Mouse (Mus musculus): Measurements from ENCODE around the gene Krtap4-6.
"Not testable (repeated sequence)": the region's sequence is repeated elsewhere in the genome, so short reads cannot be mapped to it uniquely, and the experiment has no call there.

Gene Krtap4-6

DNA sequence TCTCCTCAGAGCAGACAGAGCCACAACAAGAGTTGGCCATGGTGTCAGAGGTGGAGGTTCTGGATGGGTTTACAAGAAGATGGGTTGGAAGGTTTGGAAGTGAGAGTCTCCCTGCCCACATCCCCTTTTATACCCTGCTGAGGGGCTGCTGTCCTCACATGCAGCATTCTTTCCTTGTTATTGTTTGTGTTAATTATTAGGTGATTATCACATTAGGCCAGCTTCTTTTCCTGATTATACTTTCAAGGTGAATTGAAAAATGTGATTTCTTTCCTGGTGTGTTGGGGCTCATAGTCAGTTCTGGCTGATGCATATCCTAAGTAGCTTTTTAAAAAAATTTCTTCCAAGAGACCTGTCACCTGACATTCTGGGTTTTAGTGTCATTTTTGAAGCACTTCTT, at the start of gene Krtap4-6:
Krtap4-6 (minus strand) TSS at position 101 of the 400 bp plus-strand sequence.
- in situ Hi-C loops (cut with MboI, MseI) = no loop called here

DNA sequence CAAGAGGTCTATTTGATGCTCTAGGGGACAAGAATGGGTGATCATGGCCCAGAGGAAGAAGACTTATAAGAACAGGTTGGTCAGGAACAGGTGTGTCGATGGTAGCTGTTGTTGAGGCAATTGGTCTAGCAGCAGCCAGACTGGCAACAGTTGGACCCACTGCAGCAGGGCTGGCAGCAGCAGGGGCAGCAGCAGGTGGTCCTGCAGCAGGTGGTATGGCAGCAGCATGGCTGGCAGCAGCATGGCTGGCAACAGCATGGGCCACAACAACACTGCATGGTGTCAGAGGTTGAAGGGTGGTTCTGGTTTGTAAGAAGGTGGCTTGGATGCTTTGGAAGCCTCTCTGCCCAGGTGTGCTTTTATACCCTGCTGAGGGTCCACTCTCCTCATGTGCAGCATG, 24.7 kb upstream of the Krtap4-6 start, which contains the start of gene Gm14190:
Gm14190 (minus strand) TSS at position 278 of the 400 bp plus-strand sequence.
- in situ Hi-C loops (cut with MboI, MseI) = no loop called here

- in situ Hi-C loops (cut with MboI, MseI) = not testable (repeated sequence)
Measured at GRCm38 (mm10) chr11:99685235-99685634, 19.5 kb upstream of the Krtap4-6 start.

DNA sequence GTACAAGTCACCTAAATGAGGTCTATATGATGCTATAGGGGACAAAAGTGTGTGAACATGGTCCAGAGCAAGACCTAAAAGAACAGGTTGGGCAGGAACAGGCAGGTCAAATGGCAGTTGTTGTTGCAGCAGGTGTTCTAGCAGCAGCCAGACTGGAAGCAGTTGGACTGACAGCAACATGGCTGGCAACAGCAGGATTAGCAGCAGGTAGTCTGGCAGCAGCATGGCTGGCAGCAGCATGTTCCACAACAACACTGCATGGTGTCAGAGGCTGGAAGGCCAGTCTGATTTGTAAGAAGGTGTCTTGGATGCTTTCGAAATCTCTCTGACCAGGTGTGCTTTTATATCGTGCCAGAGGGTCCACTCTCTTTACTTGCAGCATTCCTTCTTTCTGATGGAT, 17.7 kb upstream of the Krtap4-6 start:
- in situ Hi-C loops (cut with MboI, MseI) = no loop called here

DNA sequence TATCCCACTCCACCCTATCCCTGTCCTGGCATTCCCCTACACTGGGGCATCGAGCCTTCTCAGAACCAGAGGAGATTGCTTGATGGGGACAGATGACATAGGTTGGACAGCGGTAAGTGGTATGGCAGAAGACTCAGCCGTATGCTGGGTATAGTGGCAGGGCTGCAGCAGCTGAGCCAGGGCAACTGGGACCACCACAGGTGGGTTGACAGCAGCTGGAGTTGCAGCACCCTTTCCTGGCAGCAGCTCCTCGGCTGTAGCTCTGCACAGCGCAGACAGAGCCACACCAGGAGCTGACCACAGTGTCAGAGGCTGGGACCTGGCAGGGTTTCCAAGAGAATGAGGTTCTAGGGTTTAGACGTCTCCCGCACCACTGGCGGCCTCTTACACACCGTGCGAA, 3.0 kb downstream of the Krtap4-6 start:
- in situ Hi-C loops (cut with MboI, MseI) = no loop called here

GRCm38 (mm10) chr11:99659256-99659655, 6.5 kb downstream of the Krtap4-6 start:
- in situ Hi-C loops (cut with MboI, MseI) = no loop called here

DNA sequence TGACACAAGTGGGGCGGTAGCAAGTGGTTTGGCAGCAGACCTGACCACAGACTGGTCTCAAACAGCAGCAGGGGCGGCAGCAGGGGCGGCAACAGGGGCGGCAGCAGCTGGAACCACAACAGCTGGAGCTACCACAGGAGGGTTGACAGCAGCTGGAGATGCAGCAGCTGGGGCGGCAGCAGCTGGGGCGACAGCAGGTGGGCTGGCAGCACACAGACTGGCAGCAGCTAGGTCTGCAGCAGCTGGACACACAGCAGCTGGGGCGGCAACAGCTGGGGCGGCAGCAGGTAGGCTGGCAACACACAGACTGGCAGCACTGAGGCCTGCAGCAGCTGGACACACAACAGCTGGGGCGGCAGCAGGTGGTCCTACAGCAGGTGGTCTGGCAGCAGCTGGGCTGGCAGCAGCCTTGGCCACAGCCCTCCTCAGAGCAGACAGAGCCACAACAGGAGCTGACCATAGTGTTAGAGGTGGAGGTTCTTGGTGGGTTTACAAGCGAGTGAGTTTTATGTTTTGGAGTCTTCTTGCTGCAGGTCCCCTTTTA, 7.2 kb downstream of the Krtap4-6 start, which contains the start of gene Gm11563:
Gm11563 (minus strand) TSS at position 494 of the 544 bp plus-strand sequence.
- in situ Hi-C loops (cut with MboI, MseI) = not testable (repeated sequence)

- in situ Hi-C loops (cut with MboI, MseI) = no loop called here
Measured at GRCm38 (mm10) chr11:99657051-99657450, 8.7 kb downstream of the Krtap4-6 start.

DNA sequence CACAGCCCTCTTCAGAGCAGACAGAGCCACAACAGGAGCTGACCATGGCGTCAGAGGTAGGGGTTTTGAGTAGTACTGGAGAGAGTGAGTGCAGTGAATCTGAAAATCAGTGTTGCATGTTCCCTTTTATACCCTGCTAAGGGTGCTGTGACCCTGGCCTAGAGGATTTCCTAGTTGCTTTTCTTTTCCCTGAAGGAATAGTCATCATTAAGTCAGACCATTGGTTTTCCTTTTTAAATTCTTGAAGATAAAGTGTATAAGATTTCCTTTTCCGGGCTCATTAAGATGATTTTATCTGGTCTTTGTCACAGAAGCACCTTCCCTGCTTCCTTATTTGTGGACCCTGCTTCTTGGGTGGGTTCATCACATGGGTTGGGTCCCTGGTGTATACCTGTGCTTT, 15.6 kb downstream of the Krtap4-6 start, which contains the start of gene Gm11555:
Gm11555 (minus strand) TSS at position 101 of the 400 bp plus-strand sequence.
- in situ Hi-C loops (cut with MboI, MseI) = no loop called here

DNA sequence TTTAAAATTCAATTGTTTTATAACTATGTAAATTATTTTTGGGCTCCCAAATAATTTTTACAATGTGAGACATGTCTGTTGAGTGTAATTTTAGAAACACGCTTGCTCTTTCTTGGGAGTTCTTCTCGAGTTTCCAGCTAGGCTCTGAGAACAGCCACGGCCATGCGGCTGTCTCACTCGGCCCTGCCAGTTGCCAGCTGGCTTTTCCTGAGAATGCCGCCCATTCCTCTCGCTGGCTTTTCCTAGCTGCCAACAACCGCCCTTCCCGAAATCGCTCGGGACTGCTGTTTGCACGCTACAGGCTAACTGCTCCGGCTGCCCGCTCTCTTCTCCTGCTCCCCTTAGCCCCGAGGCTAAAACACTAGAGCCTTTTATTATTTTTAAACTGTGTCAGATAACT, 19.3 kb downstream of the Krtap4-6 start:
- in situ Hi-C loops (cut with MboI, MseI) = no loop called here

DNA sequence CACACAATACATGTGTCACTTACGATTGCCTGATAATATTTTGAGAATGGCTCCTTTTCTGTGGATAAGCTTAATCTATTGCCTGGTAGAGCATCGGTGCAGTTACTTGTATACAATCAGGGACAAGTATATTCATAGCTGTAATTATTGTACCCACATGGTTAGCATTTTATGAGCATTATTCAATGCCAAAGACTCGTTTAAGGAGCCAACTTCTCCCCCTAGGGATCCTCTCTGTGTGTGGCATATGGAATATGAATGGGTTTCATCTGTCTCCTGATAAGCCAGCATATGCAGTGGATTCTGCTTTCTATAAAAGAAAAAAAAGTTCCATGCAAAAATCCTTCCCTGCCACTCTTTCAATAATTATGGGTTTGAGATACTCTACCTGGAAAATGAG, 21.4 kb downstream of the Krtap4-6 start:
- in situ Hi-C loops (cut with MboI, MseI) = no loop called here

- in situ Hi-C loops (cut with MboI, MseI) = not testable (repeated sequence)
Measured at GRCm38 (mm10) chr11:99643635-99644139, 22.1 kb downstream of the Krtap4-6 start, which contains the start of gene Krtap4-7. Krtap4-7 (minus strand) TSS chr11:99644089.

GRCm38 (mm10) chr11:99640926-99641325, 24.8 kb downstream of the Krtap4-6 start:
- in situ Hi-C loops (cut with MboI, MseI) = no loop called here

GRCm38 (mm10) chr11:99637086-99637485, 28.7 kb downstream of the Krtap4-6 start:
- in situ Hi-C loops (cut with MboI, MseI) = no loop called here

- in situ Hi-C loops (cut with MboI, MseI) = no loop called here
Measured at GRCm38 (mm10) chr11:99634653-99635134, 31.1 kb downstream of the Krtap4-6 start, which contains the start of gene Krtap4-2. Krtap4-2 (minus strand) TSS chr11:99635084.

DNA sequence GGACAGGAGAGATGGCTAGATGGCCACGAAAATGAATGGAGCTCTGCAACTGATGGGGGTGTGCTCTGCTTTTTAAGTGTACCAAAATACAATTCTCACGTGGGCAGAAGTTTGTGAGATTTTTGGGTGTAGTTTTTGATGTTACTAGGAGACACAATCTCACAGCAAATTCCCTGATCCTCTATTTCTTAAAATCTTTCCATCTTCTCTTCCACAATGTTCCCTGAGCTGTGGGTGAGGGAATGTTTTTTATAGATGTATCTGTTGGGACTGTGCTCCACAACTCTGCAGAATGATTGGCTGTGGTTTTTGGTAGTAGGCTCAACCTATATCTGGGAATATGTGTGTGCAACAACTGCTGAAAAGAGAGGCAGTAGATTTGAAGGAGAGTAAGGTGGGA, 32.5 kb downstream of the Krtap4-6 start:
- in situ Hi-C loops (cut with MboI, MseI) = no loop called here

- in situ Hi-C loops (cut with MboI, MseI) = no loop called here
Measured at GRCm38 (mm10) chr11:99630890-99631289, 34.9 kb downstream of the Krtap4-6 start.

DNA sequence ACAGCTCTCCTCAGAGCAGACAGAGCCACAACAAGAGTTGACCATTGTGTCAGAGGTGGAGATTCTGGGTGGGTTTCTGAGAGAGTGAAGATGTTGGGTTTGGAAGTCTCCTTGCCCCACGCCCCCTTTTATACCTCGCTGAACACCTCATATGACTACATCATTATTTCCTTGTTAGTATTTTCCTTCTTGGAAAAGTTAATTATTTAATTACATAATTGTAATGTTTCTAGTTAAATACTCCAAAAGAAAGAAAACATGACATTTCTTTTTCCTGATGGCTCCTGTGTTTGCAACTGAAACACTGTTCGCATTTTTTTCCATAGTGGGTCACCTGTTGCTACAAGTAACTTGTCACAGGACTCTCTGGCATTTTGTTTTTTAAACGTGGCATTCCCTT, 37.6 kb downstream of the Krtap4-6 start, which contains the start of gene Krtap4-1:
Krtap4-1 (minus strand) TSS at position 101 of the 400 bp plus-strand sequence.
- in situ Hi-C loops (cut with MboI, MseI) = no loop called here

DNA sequence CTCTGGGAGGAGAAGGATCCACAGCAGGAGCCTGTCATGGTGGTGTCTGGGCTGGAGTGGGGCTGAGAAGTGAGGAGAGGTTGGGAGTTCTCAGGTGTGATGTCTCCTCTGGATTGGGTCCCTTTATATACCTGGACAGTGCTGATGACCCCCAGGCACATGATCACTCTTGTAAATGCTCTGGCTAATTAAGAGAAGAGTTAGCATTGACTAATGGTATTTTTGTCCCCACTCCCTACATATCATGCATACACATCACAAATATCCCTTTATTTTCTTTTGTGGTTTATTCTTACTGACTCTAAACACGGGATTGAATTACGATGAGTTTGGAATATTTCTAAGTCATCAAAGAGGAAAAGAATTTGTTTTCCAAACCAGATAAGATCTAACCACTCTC, 45.4 kb downstream of the Krtap4-6 start, which contains the start of gene Gm11562:
Gm11562 (minus strand) TSS at position 101 of the 400 bp plus-strand sequence.
- in situ Hi-C loops (cut with MboI, MseI) = no loop called here
